Mouse (Mus musculus): ENCODE measurements around the gene D11Wsu47e.
"Not testable (repeated sequence)": the region's sequence is repeated elsewhere in the genome, so short reads cannot be mapped to it uniquely, and the experiment has no call there.

D11Wsu47e gene

GRCm38 (mm10) chr11:113683957-113684706 is at the start of gene D11Wsu47e, which contains the start of gene Fam104a:
Gene D11Wsu47e, plus strand, starts transcription at chr11:113684412.
Gene Fam104a, minus strand, starts transcription at chr11:113684155.
- peak; percentile 97 to 99 for DNase-seq (ENCODE audit: inconsistent age in 2 of 2, low spot score in 1 of 2)

DNA sequence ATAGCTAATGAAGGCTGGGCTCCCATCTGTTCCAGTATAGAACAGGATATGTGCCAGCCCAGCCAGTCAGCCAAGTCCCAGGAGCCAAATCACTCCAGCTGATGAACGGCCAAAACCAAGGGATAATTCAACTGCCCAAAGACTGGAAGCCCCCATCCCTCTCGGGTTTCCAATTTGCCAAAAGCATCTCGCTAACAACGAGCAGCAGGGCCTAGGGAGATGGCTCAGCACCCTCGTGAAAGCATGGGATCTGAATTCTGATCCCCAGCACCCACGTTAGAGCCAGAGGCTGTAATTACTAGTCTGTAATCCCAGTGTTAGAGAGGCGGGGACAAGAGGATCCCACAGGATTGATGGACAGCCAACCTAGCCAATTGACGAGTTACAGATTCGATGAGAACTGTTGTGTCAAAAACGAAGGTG is 49.5 kb upstream of the D11Wsu47e start:
- DNase-seq (ENCODE audit: inconsistent age in 2 of 2, low spot score in 1 of 2) = no peak

DNA sequence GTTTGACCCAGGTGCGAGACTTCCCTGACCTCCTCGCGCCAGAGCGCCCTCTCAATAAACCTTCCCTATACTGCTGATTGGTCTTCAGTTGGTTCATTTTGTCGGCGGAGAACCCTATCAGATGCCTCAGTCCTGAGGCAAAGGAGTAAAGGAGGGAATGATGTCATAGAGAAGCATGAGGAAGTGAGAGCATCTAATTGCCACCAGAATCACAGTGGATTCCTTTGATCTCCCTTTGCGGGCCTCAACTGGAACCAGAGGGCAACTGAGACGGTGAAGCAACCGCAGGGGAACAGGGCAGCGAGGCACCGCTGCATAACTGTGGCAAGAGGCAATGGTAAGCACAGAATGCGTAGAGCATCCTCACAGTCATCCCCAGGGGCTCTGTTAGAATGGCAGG is 45.5 kb upstream of the D11Wsu47e start:
- no peak for DNase-seq (ENCODE audit: inconsistent age in 2 of 2, low spot score in 1 of 2)

- DNase-seq (ENCODE audit: inconsistent age in 2 of 2, low spot score in 1 of 2) = no peak
These were observed 39.0 kb upstream of the D11Wsu47e start for GRCm38 (mm10) chr11:113645181-113645580.

DNA sequence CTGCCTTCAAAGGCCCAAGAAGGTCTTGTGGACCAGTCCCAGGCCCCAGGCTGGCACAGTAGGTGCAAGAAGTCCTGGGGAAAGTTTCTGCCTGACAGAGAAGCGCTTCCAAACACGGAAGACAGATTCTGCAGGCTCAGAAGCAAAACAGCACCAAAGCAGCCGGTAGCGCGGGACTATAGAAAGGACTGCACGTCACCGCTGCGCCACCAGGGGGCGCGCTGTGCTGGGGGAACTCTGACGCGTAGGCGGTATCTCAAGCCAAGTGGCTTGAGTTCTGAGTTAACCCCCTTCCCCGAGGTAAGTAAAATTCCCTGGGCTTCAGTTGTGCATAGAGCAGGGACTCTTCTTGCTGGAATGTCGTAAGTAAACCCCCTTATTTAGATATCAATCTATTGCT is 36.1 kb upstream of the D11Wsu47e start:
- peak; percentile 83 to 95 for DNase-seq (ENCODE audit: inconsistent age in 2 of 2, low spot score in 1 of 2)

DNA sequence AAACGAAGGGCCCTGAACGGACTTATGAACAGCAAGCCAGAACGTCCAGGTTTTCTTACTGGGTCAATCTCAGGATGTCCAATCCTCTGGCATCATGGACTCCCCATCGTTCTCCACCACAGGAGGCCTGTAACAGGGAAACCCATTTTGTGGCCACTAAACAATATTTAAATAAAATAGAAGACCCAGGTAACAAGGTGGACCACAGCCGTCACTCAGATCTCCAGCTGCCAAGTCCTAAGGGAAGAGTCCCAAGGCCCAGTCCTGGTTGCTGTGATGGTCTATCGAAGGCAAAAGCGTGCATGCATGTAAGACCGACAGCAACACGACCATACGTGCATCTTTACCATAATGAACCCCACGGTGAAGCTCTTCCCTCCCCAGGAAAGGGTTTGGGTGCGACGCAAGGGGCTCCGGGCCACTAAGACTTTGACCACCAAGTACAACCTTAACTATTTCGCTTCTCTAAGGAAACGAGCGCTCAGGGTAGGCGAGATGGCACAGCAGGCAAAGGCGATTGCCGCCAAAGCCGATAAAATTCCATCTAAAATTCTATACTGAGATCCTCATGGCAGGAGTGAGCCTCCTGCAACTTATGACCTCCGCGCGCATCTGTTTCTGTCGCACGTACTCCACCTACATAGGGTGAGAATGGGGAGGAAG is 35.4 kb upstream of the D11Wsu47e start, which contains the start of gene Cog1:
TSS of gene Cog1 (plus strand) at position 480 of the 663 bp plus-strand sequence.
- DNase-seq (ENCODE audit: inconsistent age in 2 of 2, low spot score in 1 of 2) = peak in 1 of 2 experiments; percentile 54

DNA sequence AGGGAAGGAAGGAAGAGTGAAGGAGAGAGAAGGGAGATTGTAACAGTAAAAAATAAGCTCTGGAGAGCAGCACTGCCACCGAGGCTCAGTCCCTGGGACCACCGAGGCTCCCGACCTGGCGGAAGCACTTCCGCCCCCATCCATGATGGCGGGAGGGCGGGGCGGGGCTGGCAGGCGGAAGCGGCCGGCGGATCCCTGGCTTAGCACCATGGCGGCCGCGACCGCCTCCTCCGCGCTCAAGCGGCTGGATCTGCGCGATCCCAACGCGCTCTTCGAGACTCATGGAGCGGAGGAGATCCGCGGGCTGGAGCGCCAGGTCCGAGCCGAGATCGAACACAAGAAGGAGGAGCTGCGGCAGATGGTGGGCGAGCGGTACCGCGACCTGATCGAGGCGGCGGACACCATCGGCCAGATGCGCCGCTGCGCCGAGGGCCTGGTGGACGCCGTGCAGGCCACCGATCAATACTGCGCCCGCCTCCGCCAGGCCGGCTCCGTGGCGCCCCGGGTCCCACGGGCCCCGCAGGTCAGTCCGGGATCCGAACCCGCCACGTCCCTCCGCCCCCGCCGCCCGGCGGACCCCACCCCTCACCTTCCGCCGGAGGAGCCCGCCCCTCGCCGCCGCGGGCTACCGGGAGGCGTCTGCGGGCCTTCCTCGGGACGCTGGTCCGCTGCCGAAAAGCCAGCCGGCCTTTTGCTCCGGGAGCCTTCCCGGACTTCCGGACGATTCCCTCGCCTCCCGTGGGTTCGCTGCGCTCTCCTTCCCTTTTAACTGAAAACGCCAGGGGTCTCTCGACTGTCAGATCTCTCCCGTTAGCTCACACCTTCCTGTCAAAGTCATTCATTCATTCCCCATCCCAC is 34.6 kb upstream of the D11Wsu47e start, which contains the start of gene Slc39a11:
TSS of gene Slc39a11 (minus strand) at position 727 of the 858 bp plus-strand sequence.
- peak; percentile 72 to 91 for DNase-seq (ENCODE audit: inconsistent age in 2 of 2, low spot score in 1 of 2)

- DNase-seq (ENCODE audit: inconsistent age in 2 of 2, low spot score in 1 of 2) = peak in 1 of 2 experiments; percentile 24
These were observed 32.9 kb upstream of the D11Wsu47e start for GRCm38 (mm10) chr11:113651206-113651906.

DNA sequence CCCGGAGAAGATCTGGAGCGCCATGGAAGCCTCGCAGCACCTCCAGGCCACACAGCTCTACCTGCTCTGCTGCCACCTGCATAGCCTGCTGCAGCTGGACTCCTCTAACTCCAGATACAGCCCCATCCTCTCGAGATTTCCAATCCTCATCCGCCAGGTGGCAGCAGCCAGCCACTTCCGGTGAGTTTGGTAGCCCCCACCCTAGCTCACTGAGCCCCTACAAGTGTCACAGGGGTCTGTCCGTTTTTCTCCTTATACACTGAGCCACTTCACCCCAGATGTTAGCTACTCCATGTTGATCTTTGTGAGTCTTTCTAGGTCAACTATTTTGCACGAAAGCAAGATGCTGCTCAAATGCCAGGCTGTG is 32.3 kb upstream of the D11Wsu47e start:
- DNase-seq (ENCODE audit: inconsistent age in 2 of 2, low spot score in 1 of 2) = peak in 1 of 2 experiments; percentile 39

GRCm38 (mm10) chr11:113652516-113652915 is 31.7 kb upstream of the D11Wsu47e start:
- peak in 1 of 2 experiments; percentile 19 for DNase-seq (ENCODE audit: inconsistent age in 2 of 2, low spot score in 1 of 2)

- DNase-seq (ENCODE audit: inconsistent age in 2 of 2, low spot score in 1 of 2) = no peak
These were observed 30.1 kb upstream of the D11Wsu47e start for GRCm38 (mm10) chr11:113654105-113654504.

DNA sequence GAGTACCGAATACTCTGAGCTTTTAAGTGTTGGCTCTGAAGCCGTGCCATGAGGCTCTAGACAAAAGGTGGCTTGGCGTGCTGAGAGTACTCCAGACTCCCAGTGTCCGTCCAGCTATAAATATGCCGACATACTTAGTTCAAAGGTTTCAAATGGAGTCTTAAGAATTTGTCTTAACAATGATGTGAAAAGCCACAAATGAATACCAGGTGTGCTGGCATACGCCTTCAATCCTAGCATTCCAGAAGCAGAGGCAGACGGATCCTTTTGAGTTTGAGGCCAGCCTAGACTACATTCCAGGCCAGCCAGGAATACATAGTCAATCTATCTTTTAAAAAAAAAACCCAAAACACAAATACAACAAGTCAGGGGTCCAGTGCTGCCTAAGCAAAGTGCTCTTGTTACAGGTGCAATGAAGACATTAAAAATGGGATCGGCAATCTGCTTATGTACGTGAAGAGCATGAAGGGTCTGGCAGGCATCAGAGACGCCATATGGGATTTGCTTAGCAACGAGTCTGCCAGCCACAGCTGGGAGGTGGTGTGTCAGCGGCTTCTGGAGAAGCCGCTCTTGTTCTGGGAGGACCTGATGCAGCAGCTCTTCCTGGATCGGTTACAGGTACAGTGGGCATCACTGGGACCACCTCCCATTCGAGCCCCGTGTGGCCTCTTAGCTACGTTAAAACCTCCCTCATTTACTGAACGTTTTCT is 29.5 kb upstream of the D11Wsu47e start:
- no peak for DNase-seq (ENCODE audit: inconsistent age in 2 of 2, low spot score in 1 of 2)

DNA sequence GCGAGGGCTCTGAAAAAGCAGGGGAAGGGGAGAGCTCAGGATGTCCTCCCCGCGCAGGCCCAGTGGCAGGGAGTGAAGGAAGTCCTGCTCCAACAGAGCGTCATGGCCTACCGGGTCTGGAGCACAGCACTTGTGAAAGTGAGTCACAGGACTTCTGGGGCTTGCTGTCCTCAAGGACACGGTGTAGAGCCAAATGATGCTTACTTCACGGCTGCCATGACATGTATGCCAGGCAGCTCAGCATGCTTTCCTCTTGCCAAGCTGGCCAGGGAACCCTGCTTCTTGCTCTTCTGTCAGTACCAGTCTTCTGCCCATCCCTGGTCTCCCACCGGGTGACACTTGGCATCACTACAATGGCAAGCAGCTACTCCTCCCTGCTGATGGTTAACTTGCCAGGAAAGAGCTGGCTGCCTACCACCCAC is 27.7 kb upstream of the D11Wsu47e start:
- DNase-seq (ENCODE audit: inconsistent age in 2 of 2, low spot score in 1 of 2) = peak; percentile 76 to 91

DNA sequence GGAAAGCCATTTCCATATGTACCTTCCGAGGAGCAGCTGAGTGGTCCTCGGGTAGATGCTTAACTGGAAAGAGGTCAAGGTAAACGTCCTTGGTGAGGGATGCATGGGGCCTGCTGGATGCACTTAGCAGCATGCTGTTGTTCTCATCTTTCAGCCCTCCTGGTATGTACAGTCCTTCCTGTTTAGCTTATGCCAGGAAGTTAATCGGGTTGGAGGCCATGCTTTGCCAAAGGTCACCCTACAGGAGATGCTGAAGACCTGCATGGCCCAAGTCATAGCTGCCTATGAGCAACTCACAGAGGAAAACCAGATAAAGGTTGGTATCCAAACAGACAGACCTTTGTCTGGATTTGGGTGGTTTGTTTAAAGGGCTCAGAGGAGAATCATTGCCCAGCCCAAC is 27.0 kb upstream of the D11Wsu47e start:
- DNase-seq (ENCODE audit: inconsistent age in 2 of 2, low spot score in 1 of 2) = peak in 1 of 2 experiments; percentile 34

DNA sequence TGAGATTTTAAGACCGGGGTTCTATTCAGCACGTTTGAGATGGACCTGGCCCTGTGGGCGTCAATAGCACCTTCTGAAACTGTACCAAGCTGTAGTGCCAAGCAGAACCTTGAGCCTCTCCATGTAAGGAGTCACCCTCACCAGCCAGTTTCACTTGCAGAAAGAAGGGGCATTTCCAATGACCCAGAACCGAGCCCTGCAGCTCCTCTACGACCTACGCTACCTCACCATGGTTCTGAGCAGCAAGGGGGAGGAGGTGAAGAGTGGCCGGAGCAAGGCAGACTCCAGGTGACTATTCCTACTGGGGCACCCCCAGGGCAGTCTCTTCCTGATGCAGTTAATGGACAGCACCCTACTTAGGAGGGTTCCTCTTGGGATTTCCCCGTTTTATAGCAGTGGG is 25.9 kb upstream of the D11Wsu47e start:
- peak in 1 of 2 experiments; percentile 27 for DNase-seq (ENCODE audit: inconsistent age in 2 of 2, low spot score in 1 of 2)

GRCm38 (mm10) chr11:113658763-113659162 is 25.4 kb upstream of the D11Wsu47e start:
- no peak for DNase-seq (ENCODE audit: inconsistent age in 2 of 2, low spot score in 1 of 2)

- not testable (repeated sequence) for DNase-seq (ENCODE audit: inconsistent age in 2 of 2, low spot score in 1 of 2)
These were observed 24.0 kb upstream of the D11Wsu47e start for GRCm38 (mm10) chr11:113660213-113660612.

GRCm38 (mm10) chr11:113660940-113661339 is 23.3 kb upstream of the D11Wsu47e start:
- no peak for DNase-seq (ENCODE audit: inconsistent age in 2 of 2, low spot score in 1 of 2)

- no peak for DNase-seq (ENCODE audit: inconsistent age in 2 of 2, low spot score in 1 of 2)
These were observed 22.3 kb upstream of the D11Wsu47e start for GRCm38 (mm10) chr11:113661835-113662351.

DNA sequence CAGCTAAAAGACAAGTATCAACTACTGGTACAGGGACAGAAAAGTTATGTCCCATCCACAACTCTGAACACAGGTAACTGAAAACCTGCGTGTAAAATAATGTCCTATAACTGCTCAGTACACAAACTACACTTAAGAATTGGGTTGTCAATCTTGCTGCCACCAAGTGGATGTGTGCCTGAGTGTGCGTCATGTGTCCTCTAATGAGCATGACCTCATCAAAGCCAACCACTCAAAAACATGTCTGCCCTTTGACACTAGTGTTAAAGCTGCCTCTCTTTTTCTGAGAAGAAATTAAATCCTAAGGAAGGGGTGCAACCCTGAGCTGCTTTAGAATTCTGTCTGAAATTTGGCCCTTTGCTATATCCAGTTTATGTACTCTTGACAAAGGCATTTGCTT is 19.9 kb upstream of the D11Wsu47e start:
- peak in 1 of 2 experiments; percentile 68 for DNase-seq (ENCODE audit: inconsistent age in 2 of 2, low spot score in 1 of 2)
